Mouse (Mus musculus): ENCODE data around the gene Lenep. TPM values are rescaled to one million over a fixed set of nuclear protein-coding genes. Genes with fewer than 3 reads are reported as not detected.
A peak's percentile ranks its signal among the peaks of the same experiment; 100 is the strongest.
"Not testable (repeated sequence)": the region's sequence is repeated elsewhere in the genome, so short reads cannot be mapped to it uniquely, and the experiment has no call there.

Lenep gene
- polyA plus RNA-seq, 1 experiment from 2014 or later: 0.68 TPM

GRCm38 (mm10) chr3:89429021-89429420 is 26.4 kb upstream of the Lenep start:
- Histone ChIP-seq H3K4me1 (peaks cover 32% of the 10 kb centered on the region), H3K36me3 (peaks cover 67% of the 10 kb centered on the region)
- H3K9me3 ChIP-seq (replicated peaks); DNase-seq (ENCODE audit: low spot score); H3K4me3 ChIP-seq; H3K27ac ChIP-seq (replicated peaks); H3K27me3 ChIP-seq (ENCODE audit: low read depth, poor library complexity, severe bottlenecking): not testable (repeated sequence)
- 92% methylated on average over 7 of the region's 7 CpGs for WGBS

- DNase-seq (ENCODE audit: low spot score): no peak
- no peak overlapping the region; the same call in 1 of the 2 replicates for H3K4me3 ChIP-seq
- H3K4me1 ChIP-seq: peaks cover 47% of the 10 kb centered on the region
- WGBS: 86% methylated on average over 4 of the region's 4 CpGs
- peaks cover 58% of the 10 kb centered on the region for H3K36me3 ChIP-seq
- H3K9me3 ChIP-seq (replicated peaks): no peaks in the 10 kb centered on the region
- no peak overlapping the region for H3K27ac ChIP-seq (replicated peaks)
- no peaks in the 10 kb centered on the region for H3K27me3 ChIP-seq (ENCODE audit: low read depth, poor library complexity, severe bottlenecking)
Observed at GRCm38 (mm10) chr3:89425876-89426275, 23.3 kb upstream of the Lenep start.

DNA sequence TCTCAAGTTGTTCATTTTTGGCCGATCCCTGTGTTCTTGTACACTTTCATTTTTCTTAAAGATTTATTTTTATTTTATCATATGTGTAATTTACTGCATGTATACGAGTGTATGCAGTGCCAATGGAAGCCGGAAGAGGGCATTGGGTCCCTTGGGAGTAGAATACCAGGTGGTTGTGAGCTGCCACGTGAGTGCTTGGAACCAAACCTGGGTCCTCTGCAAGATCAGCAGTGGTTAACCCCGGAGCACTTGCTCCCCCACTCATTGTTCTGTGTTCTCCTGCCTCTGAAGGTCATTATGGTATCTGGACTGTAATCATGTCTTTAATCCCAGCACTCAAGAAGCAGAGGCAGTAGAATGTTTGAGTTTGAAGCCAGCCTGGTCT is 22.5 kb upstream of the Lenep start:
- Histone ChIP-seq H3K9me3 (replicated peaks) (no peaks in the 10 kb centered on the region), H3K4me1 (peaks cover 47% of the 10 kb centered on the region), H3K36me3 (peaks cover 58% of the 10 kb centered on the region), H3K4me3 (no peak overlapping the region), H3K27ac (replicated peaks) (no peak overlapping the region), H3K27me3 (ENCODE audit: low read depth, poor library complexity, severe bottlenecking) (no peaks in the 10 kb centered on the region)
- 92% methylated on average over 5 of the region's 5 CpGs for WGBS
- no peak for DNase-seq (ENCODE audit: low spot score)

DNA sequence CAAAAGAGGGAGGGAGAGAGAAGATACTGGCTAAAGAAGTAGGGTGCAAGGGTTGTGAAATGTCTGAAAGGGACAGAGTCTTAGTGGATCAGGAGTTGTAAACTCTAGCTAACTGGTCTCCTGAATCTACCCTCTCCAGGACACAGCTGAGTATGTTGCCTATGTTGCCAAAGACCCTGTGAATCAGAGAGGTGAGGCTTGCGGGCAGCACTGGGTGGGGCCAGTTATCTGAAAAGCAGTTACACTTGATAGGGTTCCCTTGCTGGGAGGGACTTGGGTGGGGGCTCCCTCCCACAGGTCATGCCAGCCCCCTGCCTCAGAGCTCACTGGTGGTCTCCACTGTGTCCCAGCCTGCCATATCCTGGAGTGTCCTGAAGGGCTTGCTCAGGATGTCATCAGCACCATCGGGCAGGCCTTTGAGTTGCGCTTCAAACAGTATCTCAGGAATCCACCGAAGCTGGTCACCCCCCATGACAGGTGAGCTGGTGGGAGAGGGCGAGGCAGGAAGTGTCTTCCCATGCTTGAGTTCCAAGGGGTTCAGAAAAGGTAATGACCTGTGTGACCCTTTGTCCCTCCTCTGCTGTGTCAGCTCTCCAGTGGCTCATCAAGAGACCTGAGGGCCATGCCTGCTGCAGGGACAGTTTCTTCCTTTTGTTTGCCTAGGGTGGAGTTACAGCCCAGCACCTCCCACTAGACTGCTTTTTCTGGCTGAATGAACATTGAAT is 22.0 kb upstream of the Lenep start:
- DNase-seq (ENCODE audit: low spot score): no peak
- 90% methylated on average over 5 of the region's 5 CpGs for WGBS
- Histone ChIP-seq H3K9me3 (replicated peaks) (no peaks in the 10 kb centered on the region), H3K27ac (replicated peaks) (no peak overlapping the region), H3K36me3 (peaks cover 58% of the 10 kb centered on the region), H3K4me1 (peaks cover 47% of the 10 kb centered on the region), H3K27me3 (ENCODE audit: low read depth, poor library complexity, severe bottlenecking) (no peaks in the 10 kb centered on the region), H3K4me3 (no peak overlapping the region)

- no peaks in the 10 kb centered on the region for H3K27me3 ChIP-seq (ENCODE audit: low read depth, poor library complexity, severe bottlenecking)
- H3K27ac ChIP-seq (replicated peaks): peak overlapping the region; percentile 85
- peaks cover 52% of the 10 kb centered on the region for H3K4me1 ChIP-seq
- no peak for DNase-seq (ENCODE audit: low spot score)
- peaks cover 45% of the 10 kb centered on the region for H3K36me3 ChIP-seq
- 72% methylated on average over 6 of the region's 6 CpGs for WGBS
- H3K9me3 ChIP-seq (replicated peaks): no peaks in the 10 kb centered on the region
- H3K4me3 ChIP-seq: peak overlapping the region; percentile 57
Observed at GRCm38 (mm10) chr3:89422556-89423205, 20.1 kb upstream of the Lenep start.

DNA sequence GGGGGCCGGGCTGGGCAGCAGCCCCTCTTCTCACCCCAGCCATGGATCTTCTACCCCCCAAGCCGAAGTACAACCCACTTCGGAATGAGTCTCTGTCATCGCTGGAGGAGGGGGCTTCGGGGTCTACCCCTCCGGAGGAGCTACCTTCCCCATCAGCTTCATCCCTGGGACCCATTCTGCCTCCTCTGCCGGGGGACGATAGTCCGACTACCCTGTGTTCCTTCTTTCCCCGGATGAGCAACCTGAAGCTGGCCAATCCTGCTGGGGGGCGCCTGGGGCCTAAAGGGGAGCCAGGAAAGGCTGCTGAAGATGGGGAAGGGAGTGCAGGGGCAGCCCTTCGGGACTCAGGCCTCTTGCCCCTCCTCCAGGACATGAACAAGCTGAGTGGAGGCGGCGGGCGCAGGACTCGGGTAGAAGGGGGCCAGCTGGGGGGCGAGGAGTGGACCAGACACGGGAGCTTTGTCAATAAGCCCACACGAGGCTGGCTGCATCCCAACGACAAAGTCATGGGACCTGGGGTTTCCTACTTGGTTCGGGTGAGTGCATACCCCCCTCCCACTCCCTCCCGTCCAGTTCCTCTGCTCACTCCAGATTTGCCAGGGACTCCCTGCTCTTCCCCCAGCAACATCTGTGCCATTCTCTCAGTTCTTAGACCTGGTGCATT is 19.3 kb upstream of the Lenep start:
- H3K27me3 ChIP-seq (ENCODE audit: low read depth, poor library complexity, severe bottlenecking): no peaks in the 10 kb centered on the region
- H3K4me1 ChIP-seq: peaks cover 57% of the 10 kb centered on the region
- peaks cover 38% of the 10 kb centered on the region for H3K36me3 ChIP-seq
- 5% methylated on average over 22 of the region's 22 CpGs for WGBS
- no peaks in the 10 kb centered on the region for H3K9me3 ChIP-seq (replicated peaks)
- H3K27ac ChIP-seq (replicated peaks): peak overlapping the region; percentile 85
- H3K4me3 ChIP-seq: peak overlapping the region; percentile 57
- DNase-seq (ENCODE audit: low spot score): no peak

DNA sequence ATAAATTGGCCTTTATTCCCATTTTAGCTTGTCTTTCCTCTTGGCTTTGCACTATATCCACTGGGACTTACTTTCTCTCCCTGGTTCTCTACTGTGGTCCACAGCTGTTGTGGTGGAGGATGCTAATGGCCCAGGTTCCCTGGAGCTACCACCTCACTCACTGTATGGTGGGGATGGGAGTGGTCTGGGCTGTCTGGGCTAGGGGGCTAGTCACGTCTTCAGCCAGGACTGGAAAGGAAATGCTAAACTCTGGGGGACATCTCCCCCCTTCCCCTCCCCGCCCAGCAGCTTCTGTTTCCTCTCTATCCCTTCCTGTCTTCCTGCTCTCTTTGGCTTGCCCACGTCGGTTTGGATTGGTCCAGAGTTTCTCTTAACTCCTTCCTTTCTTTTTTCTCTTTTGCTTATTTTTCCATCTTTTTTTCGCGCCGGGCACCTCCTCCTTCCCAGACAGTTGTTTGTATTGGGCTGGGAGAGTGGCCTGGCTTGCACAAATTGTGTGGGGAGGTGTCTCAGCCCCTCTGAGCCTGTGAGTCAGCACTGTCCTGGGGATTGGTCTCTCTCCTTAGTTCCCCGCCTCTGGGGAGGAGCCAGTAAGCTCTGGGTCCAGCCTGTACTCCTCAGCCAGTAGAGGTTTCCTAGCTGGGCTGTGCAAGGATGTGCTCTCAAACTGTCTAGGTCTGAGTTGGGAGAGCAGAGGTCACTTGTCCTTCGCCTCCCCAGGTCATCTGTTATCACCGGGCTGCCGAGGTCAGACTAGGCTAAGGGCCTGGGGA is 18.6 kb upstream of the Lenep start:
- no peaks in the 10 kb centered on the region for H3K27me3 ChIP-seq (ENCODE audit: low read depth, poor library complexity, severe bottlenecking)
- H3K36me3 ChIP-seq: peaks cover 37% of the 10 kb centered on the region
- H3K4me1 ChIP-seq: peaks cover 64% of the 10 kb centered on the region
- peak overlapping the region; percentile 57 for H3K4me3 ChIP-seq
- 2% methylated on average over 11 of the region's 11 CpGs for WGBS
- H3K9me3 ChIP-seq (replicated peaks): no peaks in the 10 kb centered on the region
- DNase-seq (ENCODE audit: low spot score): peak; percentile 72
- peak overlapping the region; percentile 85 for H3K27ac ChIP-seq (replicated peaks)

GRCm38 (mm10) chr3:89420421-89420820 is 17.8 kb upstream of the Lenep start:
- peaks cover 66% of the 10 kb centered on the region for H3K4me1 ChIP-seq
- no peaks in the 10 kb centered on the region for H3K27me3 ChIP-seq (ENCODE audit: low read depth, poor library complexity, severe bottlenecking)
- H3K4me3 ChIP-seq: peak overlapping the region; percentile 57
- peaks cover 39% of the 10 kb centered on the region for H3K36me3 ChIP-seq
- 65% methylated on average over 2 of the region's 2 CpGs for WGBS
- H3K9me3 ChIP-seq (replicated peaks): no peaks in the 10 kb centered on the region
- no peak for DNase-seq (ENCODE audit: low spot score)
- H3K27ac ChIP-seq (replicated peaks): peak overlapping the region; percentile 85; the same call in 1 of the 2 replicates

GRCm38 (mm10) chr3:89419981-89420380 is 17.4 kb upstream of the Lenep start:
- H3K4me1 ChIP-seq: peaks cover 66% of the 10 kb centered on the region

DNA sequence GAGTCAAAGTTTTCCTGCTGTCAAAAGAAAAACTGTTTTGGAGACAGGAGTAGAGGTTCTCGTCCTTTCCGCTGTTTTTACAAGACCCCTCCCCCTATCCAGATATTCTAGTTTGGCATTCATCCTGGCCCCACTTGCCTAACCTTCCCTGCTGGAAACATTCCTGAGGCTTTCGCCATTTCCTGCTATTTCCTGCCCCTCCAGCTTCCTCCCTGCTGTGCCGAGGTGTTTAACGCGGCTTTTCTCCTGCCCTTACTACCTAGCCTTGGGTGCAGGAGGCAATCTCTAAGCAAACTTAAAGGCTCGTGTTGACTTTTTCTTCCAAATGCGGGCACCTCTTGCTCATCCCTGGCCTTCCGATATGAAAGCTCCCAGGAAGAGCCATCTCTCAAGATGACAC is 17.0 kb upstream of the Lenep start:
- 3% methylated on average over 9 of the region's 9 CpGs for WGBS
- Histone ChIP-seq H3K27ac (replicated peaks) (peak overlapping the region; percentile 94), H3K27me3 (ENCODE audit: low read depth, poor library complexity, severe bottlenecking) (no peaks in the 10 kb centered on the region), H3K4me1 (peaks cover 66% of the 10 kb centered on the region), H3K36me3 (peaks cover 39% of the 10 kb centered on the region), H3K9me3 (replicated peaks) (no peaks in the 10 kb centered on the region), H3K4me3 (peak overlapping the region; percentile 73)
- peak; percentile 36 for DNase-seq (ENCODE audit: low spot score)

More at GRCm38 (mm10) chr3:89419981-89420380, 17.4 kb upstream of the Lenep start:
- WGBS: 43% methylated on average over 3 of the region's 3 CpGs
- Histone ChIP-seq H3K36me3 (peaks cover 39% of the 10 kb centered on the region), H3K4me3 (peak overlapping the region; percentile 73), H3K27me3 (ENCODE audit: low read depth, poor library complexity, severe bottlenecking) (no peaks in the 10 kb centered on the region), H3K27ac (replicated peaks) (peak overlapping the region; percentile 94), H3K9me3 (replicated peaks) (no peaks in the 10 kb centered on the region)
- no peak for DNase-seq (ENCODE audit: low spot score)

DNA sequence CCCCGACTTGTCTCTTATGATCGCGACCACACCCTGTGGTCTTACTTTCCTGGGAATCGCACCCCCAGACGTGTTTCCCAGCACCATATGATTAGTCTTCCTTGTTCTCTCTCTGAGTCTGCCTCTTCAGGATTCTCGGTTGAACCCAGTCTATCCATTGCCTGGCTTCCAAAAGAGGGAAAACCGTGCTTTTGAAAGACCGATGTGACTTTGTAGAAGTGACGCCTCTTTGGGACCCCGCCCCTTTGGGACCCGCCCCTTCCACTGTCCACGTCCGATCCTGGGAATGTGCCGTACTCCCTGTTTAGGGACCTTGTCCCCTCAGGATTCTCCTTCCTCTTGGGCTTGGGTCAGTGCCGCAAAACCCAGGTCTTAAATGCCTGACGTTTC is 16.3 kb upstream of the Lenep start:
- no peaks in the 10 kb centered on the region for H3K9me3 ChIP-seq (replicated peaks)
- H3K27ac ChIP-seq (replicated peaks): peak overlapping the region; percentile 94
- WGBS: under 1% methylated on average over 16 of the region's 16 CpGs
- peak overlapping the region; percentile 73 for H3K4me3 ChIP-seq
- DNase-seq (ENCODE audit: low spot score): peak; percentile 84
- no peaks in the 10 kb centered on the region for H3K27me3 ChIP-seq (ENCODE audit: low read depth, poor library complexity, severe bottlenecking)
- H3K36me3 ChIP-seq: peaks cover 39% of the 10 kb centered on the region
- peaks cover 59% of the 10 kb centered on the region for H3K4me1 ChIP-seq

GRCm38 (mm10) chr3:89418170-89418860 is 15.7 kb upstream of the Lenep start, which contains the start of the genes Cks1b and Shc1:
Cks1b (minus strand) TSS chr3:89418383.
Shc1 (plus strand) TSS chr3:89418443.
- Histone ChIP-seq H3K27me3 (ENCODE audit: low read depth, poor library complexity, severe bottlenecking) (no peaks in the 10 kb centered on the region), H3K27ac (replicated peaks) (peak within 1 kb of the TSS; percentile 94), H3K4me3 (peak within 1 kb of the TSS; percentile 73), H3K36me3 (peaks cover 38% of the 10 kb centered on the region), H3K4me1 (peaks cover 54% of the 10 kb centered on the region), H3K9me3 (replicated peaks) (no peaks in the 10 kb centered on the region)
- DNase-seq (ENCODE audit: low spot score): peak; percentile 98
- whole genome bisulfite sequencing: under 1% methylated on average over 39 of the region's 39 CpGs
